Mouse (Mus musculus): ENCODE results near the gene Myocd.

- TF ChIP-seq MYOD1 (IDR thresholded peaks at IDR 0.05; ENCODE audit: control insufficient read depth, insufficient read length, low read depth) (no peak), CTCF (IDR thresholded peaks at IDR 0.05; ENCODE audit: control insufficient read depth, insufficient read depth, insufficient read length) (no peak), MYOG (IDR thresholded peaks at IDR 0.05; ENCODE audit: control insufficient read depth, extremely low read depth, insufficient read length) (no peak), CEBPB (IDR thresholded peaks at IDR 0.05; ENCODE audit: low read depth) (no peak), MAX (IDR thresholded peaks at IDR 0.05) (no peak)
These were observed 134.5 kb downstream of the Myocd start for GRCm38 (mm10) chr11:65135251-65135739.
